Mouse (Mus musculus): ENCODE results near the gene Il1rapl1. TPM values are rescaled to one million over a fixed set of nuclear protein-coding genes. Genes with fewer than 3 reads are reported as not detected.
"Not testable (repeated sequence)": the region's sequence is repeated elsewhere in the genome, so short reads cannot be mapped to it uniquely, and the experiment has no call there.

Gene Il1rapl1
- polyA plus RNA-seq, 1 experiment from 2014 or later = 0.09 TPM

DNA sequence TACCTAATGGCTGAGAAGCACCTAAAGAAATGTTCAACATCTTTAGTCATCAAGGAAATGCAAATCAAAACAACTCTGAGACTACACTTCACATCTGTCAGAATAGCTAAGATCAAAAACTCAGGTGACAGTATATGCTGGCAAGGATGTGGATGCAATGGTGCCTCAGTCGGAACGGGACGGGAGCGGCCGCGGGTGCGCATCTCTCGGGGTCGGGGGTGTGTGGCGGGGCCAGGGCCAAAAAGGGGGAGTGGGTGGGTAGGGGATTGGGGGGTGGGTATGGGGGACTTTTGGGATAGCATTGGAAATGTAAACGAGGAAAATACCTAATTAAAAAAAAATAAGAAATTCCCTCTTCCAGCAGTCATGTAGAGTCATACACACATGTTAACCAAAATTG lies 877.3 kb downstream of the Il1rapl1 start:
- H3K4me2 ChIP-seq (ENCODE audit: low read depth, low read length); H3K9me3 ChIP-seq (replicated peaks; ENCODE audit: control insufficient read depth, low read length); H3K36me3 ChIP-seq (ENCODE audit: control insufficient read depth, insufficient read depth); H3K4me3 ChIP-seq (ENCODE audit: low read length); H3K27ac ChIP-seq (ENCODE audit: low read length); H3K4me1 ChIP-seq (ENCODE audit: control insufficient read depth, insufficient read depth, low read length); H3K9ac ChIP-seq (ENCODE audit: low read length); H3K27me3 ChIP-seq (ENCODE audit: control insufficient read depth, insufficient read depth, low read length): not testable (repeated sequence)
- ATAC-seq (replicated peaks; ENCODE audit: extremely low read depth, insufficient read depth, low FRiP score) = peak; percentile 79; the same call in 1 of the 2 replicates
- 68% methylated on average over 11 of the region's 11 CpGs for WGBS

DNA sequence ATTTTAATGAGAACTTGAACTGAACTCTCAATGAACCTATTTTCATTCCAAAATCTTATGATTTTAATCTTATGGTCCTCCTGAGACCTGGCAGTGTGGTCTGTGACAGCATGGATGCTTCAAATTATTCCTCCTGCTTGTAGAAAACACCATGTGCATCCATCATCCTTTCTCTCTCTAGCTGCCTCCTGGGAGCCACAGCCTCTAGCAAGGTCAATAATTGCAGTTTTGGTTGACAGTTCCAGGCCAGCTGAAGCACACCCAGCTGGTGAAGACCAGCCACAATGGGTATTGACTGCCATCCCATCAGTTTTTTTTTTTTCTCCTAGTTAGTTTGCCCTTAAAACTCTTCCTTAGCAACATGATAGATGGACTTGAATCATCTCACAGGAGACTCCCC lies 890.2 kb downstream of the Il1rapl1 start:
- no peaks in the 10 kb centered on the region for H3K27me3 ChIP-seq (ENCODE audit: control insufficient read depth, insufficient read depth, low read length)
- H3K4me1 ChIP-seq (ENCODE audit: control insufficient read depth, insufficient read depth, low read length) = no peaks in the 10 kb centered on the region
- H3K9me3 ChIP-seq (replicated peaks; ENCODE audit: control insufficient read depth, low read length) = no peaks in the 10 kb centered on the region
- no peak overlapping the region for H3K9ac ChIP-seq (ENCODE audit: low read length)
- H3K27ac ChIP-seq (ENCODE audit: low read length) = no peak overlapping the region
- no peaks in the 10 kb centered on the region for H3K36me3 ChIP-seq (ENCODE audit: control insufficient read depth, insufficient read depth)
- no peak for ATAC-seq (replicated peaks; ENCODE audit: extremely low read depth, insufficient read depth, low FRiP score)
- no peak overlapping the region for H3K4me3 ChIP-seq (ENCODE audit: low read length)
- H3K4me2 ChIP-seq (ENCODE audit: low read depth, low read length) = no peak overlapping the region

DNA sequence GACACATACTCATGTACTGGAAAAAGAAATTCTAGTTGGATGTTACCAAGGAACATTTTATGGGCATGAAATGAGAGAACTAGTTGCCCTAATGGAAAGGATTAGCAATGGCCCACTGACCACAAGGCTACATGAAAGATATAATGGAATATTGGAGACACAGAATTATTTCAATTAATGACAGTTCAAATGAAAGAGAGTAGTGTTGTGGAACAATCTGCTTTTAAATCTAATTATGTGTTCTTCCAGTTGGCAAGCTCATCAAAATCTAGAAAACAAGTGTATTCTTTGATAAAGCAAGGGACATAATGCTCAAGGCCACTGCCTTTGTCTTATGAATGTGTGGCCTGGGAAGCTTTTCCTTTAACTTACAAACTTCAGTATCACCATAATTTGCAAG lies 1113.1 kb downstream of the Il1rapl1 start:
- H3K4me1 ChIP-seq (ENCODE audit: control insufficient read depth, insufficient read depth, low read length) = no peaks in the 10 kb centered on the region
- H3K4me2 ChIP-seq (ENCODE audit: low read depth, low read length) = no peak overlapping the region
- no peaks in the 10 kb centered on the region for H3K27me3 ChIP-seq (ENCODE audit: control insufficient read depth, insufficient read depth, low read length)
- no peak overlapping the region for H3K27ac ChIP-seq (ENCODE audit: low read length)
- no peaks in the 10 kb centered on the region for H3K36me3 ChIP-seq (ENCODE audit: control insufficient read depth, insufficient read depth)
- no peaks in the 10 kb centered on the region for H3K9me3 ChIP-seq (replicated peaks; ENCODE audit: control insufficient read depth, low read length)
- H3K4me3 ChIP-seq (ENCODE audit: low read length) = no peak overlapping the region
- no peak for ATAC-seq (replicated peaks; ENCODE audit: extremely low read depth, insufficient read depth, low FRiP score)
- H3K9ac ChIP-seq (ENCODE audit: low read length) = no peak overlapping the region

DNA sequence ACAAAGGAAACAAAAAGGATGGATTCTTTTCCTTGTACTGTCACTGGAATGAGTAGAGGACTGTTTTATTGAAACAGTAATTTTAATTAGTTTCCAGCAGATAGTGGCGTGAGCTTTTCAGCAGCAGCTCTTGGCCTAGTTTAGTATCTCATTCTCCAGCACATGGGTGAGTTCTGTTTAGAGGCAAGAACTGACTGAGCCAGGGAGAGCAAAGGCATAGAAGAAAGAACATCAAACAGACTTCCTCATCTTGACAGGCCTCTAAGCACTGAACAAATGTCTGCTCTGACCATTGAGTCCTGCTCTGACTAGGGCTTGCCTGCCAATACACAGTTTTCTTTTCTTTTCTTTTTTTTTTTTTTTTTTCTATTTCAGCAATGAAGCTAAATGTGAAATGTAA lies 1160.3 kb downstream of the Il1rapl1 start:
- Histone ChIP-seq H3K9ac (ENCODE audit: low read length) (no peak overlapping the region), H3K9me3 (replicated peaks; ENCODE audit: control insufficient read depth, low read length) (no peaks in the 10 kb centered on the region), H3K27me3 (ENCODE audit: control insufficient read depth, insufficient read depth, low read length) (no peaks in the 10 kb centered on the region), H3K4me1 (ENCODE audit: control insufficient read depth, insufficient read depth, low read length) (no peaks in the 10 kb centered on the region), H3K36me3 (ENCODE audit: control insufficient read depth, insufficient read depth) (no peaks in the 10 kb centered on the region), H3K4me2 (ENCODE audit: low read depth, low read length) (no peak overlapping the region), H3K27ac (ENCODE audit: low read length) (no peak overlapping the region), H3K4me3 (ENCODE audit: low read length) (no peak overlapping the region)
- 64% methylated on average over 1 of the region's 1 CpGs for WGBS
- no peak for ATAC-seq (replicated peaks; ENCODE audit: extremely low read depth, insufficient read depth, low FRiP score)

DNA sequence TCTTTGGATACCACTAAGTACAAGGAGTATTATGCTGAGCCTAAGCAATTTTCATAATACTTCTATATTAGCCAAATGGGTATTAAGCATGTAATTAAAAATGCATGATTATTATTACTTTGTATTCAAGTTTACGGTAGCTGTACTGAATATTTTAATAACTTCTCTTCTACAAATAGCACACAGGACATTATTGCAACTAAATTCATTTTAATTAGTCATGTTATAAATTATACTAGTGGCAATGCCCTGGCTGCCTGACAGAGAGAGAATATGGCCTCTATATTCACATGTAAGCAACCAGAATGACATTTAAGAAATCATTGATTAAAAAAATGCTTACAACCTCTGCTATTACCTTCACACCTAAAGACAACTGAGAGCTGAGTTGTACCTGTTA lies 1160.8 kb downstream of the Il1rapl1 start:
- ATAC-seq (replicated peaks; ENCODE audit: extremely low read depth, insufficient read depth, low FRiP score) = no peak
- H3K36me3 ChIP-seq (ENCODE audit: control insufficient read depth, insufficient read depth) = no peaks in the 10 kb centered on the region
- no peak overlapping the region for H3K4me3 ChIP-seq (ENCODE audit: low read length)
- WGBS = 85% methylated on average over 1 of the region's 1 CpGs
- H3K27me3 ChIP-seq (ENCODE audit: control insufficient read depth, insufficient read depth, low read length) = no peaks in the 10 kb centered on the region
- no peak overlapping the region for H3K27ac ChIP-seq (ENCODE audit: low read length)
- H3K4me1 ChIP-seq (ENCODE audit: control insufficient read depth, insufficient read depth, low read length) = no peaks in the 10 kb centered on the region
- H3K9me3 ChIP-seq (replicated peaks; ENCODE audit: control insufficient read depth, low read length) = no peaks in the 10 kb centered on the region
- no peak overlapping the region for H3K9ac ChIP-seq (ENCODE audit: low read length)
- H3K4me2 ChIP-seq (ENCODE audit: low read depth, low read length) = no peak overlapping the region

DNA sequence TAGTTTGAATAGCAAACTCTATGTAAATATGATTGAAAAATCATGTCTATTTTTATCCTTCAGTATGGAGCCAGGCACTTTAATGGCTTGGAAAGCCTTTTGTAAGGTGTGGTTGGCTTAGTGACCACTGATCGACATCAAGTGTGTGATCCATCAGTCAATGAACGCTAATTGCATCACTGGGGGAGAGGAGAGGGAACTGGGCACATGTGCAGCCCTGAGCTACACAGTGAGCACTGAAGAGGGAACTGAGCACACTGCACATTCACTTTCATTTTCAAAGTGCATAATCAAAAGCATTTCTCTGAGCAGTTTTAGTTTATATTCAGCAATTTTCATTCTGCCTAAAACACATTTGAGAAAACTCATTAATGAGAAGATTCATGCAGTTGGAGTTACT lies 1164.5 kb downstream of the Il1rapl1 start:
- H3K27ac ChIP-seq (ENCODE audit: low read length) = no peak overlapping the region
- no peaks in the 10 kb centered on the region for H3K27me3 ChIP-seq (ENCODE audit: control insufficient read depth, insufficient read depth, low read length)
- H3K4me2 ChIP-seq (ENCODE audit: low read depth, low read length) = no peak overlapping the region
- no peak overlapping the region for H3K4me3 ChIP-seq (ENCODE audit: low read length)
- H3K4me1 ChIP-seq (ENCODE audit: control insufficient read depth, insufficient read depth, low read length) = no peaks in the 10 kb centered on the region
- no peak for ATAC-seq (replicated peaks; ENCODE audit: extremely low read depth, insufficient read depth, low FRiP score)
- no peaks in the 10 kb centered on the region for H3K36me3 ChIP-seq (ENCODE audit: control insufficient read depth, insufficient read depth)
- 44% methylated on average over 2 of the region's 2 CpGs for WGBS
- H3K9me3 ChIP-seq (replicated peaks; ENCODE audit: control insufficient read depth, low read length) = no peaks in the 10 kb centered on the region
- no peak overlapping the region for H3K9ac ChIP-seq (ENCODE audit: low read length)

DNA sequence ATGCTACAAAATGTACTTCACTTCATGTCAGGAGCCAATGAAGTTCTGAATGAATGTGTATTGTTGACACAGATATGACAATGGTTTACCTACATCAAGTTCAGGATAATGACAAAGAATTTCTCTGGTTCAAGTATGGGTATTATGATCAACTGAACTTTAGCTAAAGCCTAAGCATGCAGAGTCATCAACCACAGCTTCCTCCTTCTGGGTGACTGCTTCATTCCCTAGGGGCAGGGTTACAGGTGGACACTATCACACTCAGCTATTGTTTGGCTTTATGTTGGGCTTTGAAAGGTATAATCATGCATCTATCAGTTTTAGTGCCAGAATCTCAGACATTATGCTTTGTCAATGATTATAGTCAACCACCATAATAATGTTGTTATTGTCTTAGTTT lies 1166.3 kb downstream of the Il1rapl1 start:
- Histone ChIP-seq H3K27ac (ENCODE audit: low read length) (no peak overlapping the region), H3K27me3 (ENCODE audit: control insufficient read depth, insufficient read depth, low read length) (no peaks in the 10 kb centered on the region), H3K4me1 (ENCODE audit: control insufficient read depth, insufficient read depth, low read length) (no peaks in the 10 kb centered on the region), H3K9me3 (replicated peaks; ENCODE audit: control insufficient read depth, low read length) (no peaks in the 10 kb centered on the region), H3K9ac (ENCODE audit: low read length) (no peak overlapping the region), H3K4me2 (ENCODE audit: low read depth, low read length) (no peak overlapping the region), H3K4me3 (ENCODE audit: low read length) (no peak overlapping the region), H3K36me3 (ENCODE audit: control insufficient read depth, insufficient read depth) (no peaks in the 10 kb centered on the region)
- no peak for ATAC-seq (replicated peaks; ENCODE audit: extremely low read depth, insufficient read depth, low FRiP score)

DNA sequence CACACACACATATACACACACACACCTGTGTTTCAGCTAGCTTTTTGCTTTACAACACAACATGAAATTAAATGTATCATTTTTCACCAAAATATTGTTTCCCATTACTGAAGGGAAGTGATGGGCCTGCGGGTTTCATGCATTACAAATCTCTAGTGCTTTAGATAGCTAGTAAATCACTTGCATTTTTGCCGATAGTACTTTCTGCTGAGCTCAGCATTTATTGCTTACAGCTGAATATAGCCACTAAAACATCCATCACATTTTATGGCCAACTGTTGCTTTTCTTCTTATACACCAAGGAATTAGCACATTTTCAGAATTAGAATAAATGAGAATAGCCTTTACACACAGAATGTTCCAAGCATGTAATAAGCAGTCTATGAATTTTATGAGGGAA lies 1260.6 kb downstream of the Il1rapl1 start:
- 65% methylated on average over 2 of the region's 2 CpGs for WGBS
- no peak for ATAC-seq (replicated peaks; ENCODE audit: extremely low read depth, insufficient read depth, low FRiP score)

DNA sequence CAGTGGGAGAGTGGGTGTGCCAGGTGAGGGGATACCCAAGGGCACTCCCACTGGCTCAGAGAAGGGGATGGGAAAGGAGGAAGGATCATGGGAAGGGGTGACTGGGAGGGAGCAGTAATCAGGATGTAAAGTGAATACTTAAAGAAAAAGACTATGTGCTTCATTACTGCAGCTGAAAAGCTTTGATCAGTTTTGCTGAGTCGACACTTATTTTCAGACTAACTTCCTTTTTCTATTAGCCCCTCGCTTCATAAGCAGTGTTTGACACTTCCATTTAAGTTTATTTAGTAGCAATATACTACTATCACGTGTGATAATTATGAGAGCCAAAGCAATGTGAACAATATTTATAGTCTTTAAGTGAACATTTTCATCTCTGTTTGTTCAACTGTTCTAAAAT lies 1307.2 kb downstream of the Il1rapl1 start:
- Histone ChIP-seq H3K36me3 (ENCODE audit: control insufficient read depth, insufficient read depth) (no peaks in the 10 kb centered on the region), H3K27ac (ENCODE audit: low read length) (no peak overlapping the region), H3K4me3 (ENCODE audit: low read length) (no peak overlapping the region), H3K9ac (ENCODE audit: low read length) (no peak overlapping the region), H3K4me2 (ENCODE audit: low read depth, low read length) (no peak overlapping the region), H3K27me3 (ENCODE audit: control insufficient read depth, insufficient read depth, low read length) (no peaks in the 10 kb centered on the region), H3K9me3 (replicated peaks; ENCODE audit: control insufficient read depth, low read length) (no peaks in the 10 kb centered on the region), H3K4me1 (ENCODE audit: control insufficient read depth, insufficient read depth, low read length) (no peaks in the 10 kb centered on the region)
- ATAC-seq (replicated peaks; ENCODE audit: extremely low read depth, insufficient read depth, low FRiP score) = no peak
- 61% methylated on average over 3 of the region's 3 CpGs for WGBS

More for the DNA sequence above, 1260.6 kb downstream of the Il1rapl1 start:
- H3K27me3 ChIP-seq (ENCODE audit: control insufficient read depth, insufficient read depth, low read length) = no peaks in the 10 kb centered on the region
- no peak overlapping the region for H3K9ac ChIP-seq (ENCODE audit: low read length)
- H3K4me1 ChIP-seq (ENCODE audit: control insufficient read depth, insufficient read depth, low read length) = no peaks in the 10 kb centered on the region
- no peak overlapping the region for H3K4me3 ChIP-seq (ENCODE audit: low read length)
- no peaks in the 10 kb centered on the region for H3K9me3 ChIP-seq (replicated peaks; ENCODE audit: control insufficient read depth, low read length)
- no peaks in the 10 kb centered on the region for H3K36me3 ChIP-seq (ENCODE audit: control insufficient read depth, insufficient read depth)
- H3K4me2 ChIP-seq (ENCODE audit: low read depth, low read length) = no peak overlapping the region
- H3K27ac ChIP-seq (ENCODE audit: low read length) = no peak overlapping the region

DNA sequence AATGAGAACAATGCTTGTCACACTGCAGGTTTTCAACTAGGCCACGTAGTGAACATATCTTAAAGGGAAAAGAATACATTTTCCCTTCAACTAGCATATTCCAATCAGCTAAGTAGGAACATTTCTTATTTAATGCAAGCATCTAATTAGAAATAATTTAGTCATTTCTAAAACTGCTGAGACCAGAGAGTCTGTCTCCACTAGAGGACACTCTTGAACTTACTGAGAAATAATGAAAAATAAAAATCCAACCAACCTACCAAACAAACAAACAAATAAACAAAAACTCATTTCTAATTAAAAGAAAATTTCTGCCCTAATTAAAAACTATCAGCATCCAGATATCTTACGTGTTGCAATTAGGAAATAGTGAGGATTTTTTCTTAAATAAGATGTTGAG lies 1312.7 kb downstream of the Il1rapl1 start:
- H3K27me3 ChIP-seq (ENCODE audit: control insufficient read depth, insufficient read depth, low read length) = no peaks in the 10 kb centered on the region
- H3K9me3 ChIP-seq (replicated peaks; ENCODE audit: control insufficient read depth, low read length) = no peaks in the 10 kb centered on the region
- no peak for ATAC-seq (replicated peaks; ENCODE audit: extremely low read depth, insufficient read depth, low FRiP score)
- H3K4me3 ChIP-seq (ENCODE audit: low read length) = no peak overlapping the region
- WGBS = 50% methylated on average over 2 of the region's 2 CpGs
- H3K9ac ChIP-seq (ENCODE audit: low read length) = no peak overlapping the region
- no peaks in the 10 kb centered on the region for H3K4me1 ChIP-seq (ENCODE audit: control insufficient read depth, insufficient read depth, low read length)
- H3K27ac ChIP-seq (ENCODE audit: low read length) = no peak overlapping the region
- no peak overlapping the region for H3K4me2 ChIP-seq (ENCODE audit: low read depth, low read length)
- H3K36me3 ChIP-seq (ENCODE audit: control insufficient read depth, insufficient read depth) = no peaks in the 10 kb centered on the region
